Mouse (Mus musculus) T-helper 17 cell (primary cell): Measurements from ENCODE around the gene Tspyl3.

Experiments used
- in situ Hi-C, 2 experiments: fragments of 300-600 bp; cut with MboI, MseI; formaldehyde crosslinking; loops; 1 replicate in 1 of 2; 2 replicates in 1 of 2; pipeline ENCODE4 v1.15.1; 2025; ENCODE audit warnings: high pct_unique_total_duplicates in 2 of 2

Gene Tspyl3

DNA sequence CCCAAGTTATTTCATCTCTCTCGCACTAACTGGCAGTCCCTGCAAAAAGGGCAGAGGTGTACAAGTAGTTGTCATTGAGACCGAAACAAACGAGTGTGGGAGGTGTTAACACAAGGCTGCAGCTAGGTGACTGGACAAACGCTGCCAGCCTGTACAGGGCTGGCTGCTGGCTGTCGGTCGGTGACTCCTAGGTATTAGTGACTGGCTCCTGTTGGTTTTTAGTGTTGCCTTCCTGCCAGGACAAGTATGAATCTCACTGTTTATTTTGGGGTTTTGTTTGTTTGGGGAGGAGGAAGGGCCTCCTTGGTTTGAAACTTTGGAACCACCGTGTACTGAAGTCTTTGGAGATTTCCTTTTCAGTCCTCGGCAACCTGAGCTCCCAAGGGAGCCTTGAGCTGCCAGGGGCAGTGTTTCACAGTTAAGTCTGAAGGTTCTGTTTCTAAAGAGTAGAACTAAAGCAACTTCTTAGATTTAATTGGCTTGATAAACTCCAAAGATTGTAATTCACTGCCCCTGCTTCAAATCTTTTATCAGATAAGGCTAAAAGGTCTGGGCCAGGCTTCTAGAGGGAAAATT, 49.2 kb downstream of the Tspyl3 start:
- in situ Hi-C loops = no loop called here
